In the genomic region with DNA sequence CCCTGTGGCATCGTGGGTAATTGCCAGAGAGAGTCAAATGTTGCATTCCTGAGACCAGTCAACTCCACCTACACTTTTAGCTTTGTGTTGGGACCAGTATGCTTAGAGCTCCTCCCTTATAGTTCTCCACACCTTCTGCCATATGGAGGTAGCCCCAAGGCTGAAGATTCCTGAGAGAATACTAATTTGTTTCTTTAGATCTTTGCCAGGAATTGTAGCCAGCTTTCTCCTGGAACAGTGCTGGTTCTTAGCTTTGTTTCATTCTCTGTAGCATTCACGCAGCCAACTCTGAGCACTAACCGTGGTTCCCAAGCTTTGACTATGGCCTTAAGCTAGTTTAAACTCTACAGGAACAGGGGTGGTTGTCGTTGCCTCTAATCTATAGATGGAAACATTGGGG, we compare ENCODE assay signal across 19 mouse cellular contexts. TPM values are rescaled to one million over a fixed set of nuclear protein-coding genes. Genes with fewer than 3 reads are reported as not detected.
DNase-seq lines count a peak whose midpoint lies in the region; ATAC-seq and TF ChIP-seq lines count a peak whose summit lies in the region.
"Had no signal": no experiment of that assay in that cellular context is flagged by ENCODE, and none has a peak within 500 bp of the region (broad histone marks: within the 10 kb centered on the region; RNA-seq: fewer than 3 reads in every experiment).

No protein-coding gene starts in this region.

- no peak overlapping the region for H3K4me2 ChIP-seq in hindbrain, embryonic 16.5 days (ENCODE audit: low read length)
- no peak overlapping the region for H3K4me2 ChIP-seq in hindbrain, embryonic 11.5 days (replicated peaks; ENCODE audit: low read depth, low read length)
- H3K4me2 ChIP-seq in lung, postnatal 0 days (replicated peaks; ENCODE audit: low read depth, low read length): no peak overlapping the region
- peak overlapping the region; percentile 43 for H3K4me2 ChIP-seq in myocyte (ENCODE audit: low read depth)
- H3K4me2 ChIP-seq: forebrain, embryonic 15.5 days; hindbrain, embryonic 15.5 days had no signal

- no peak for ATAC-seq in hindbrain, embryonic 16.5 days
- ATAC-seq in hindbrain, embryonic 11.5 days (ENCODE audit: low FRiP score): no peak
- ATAC-seq in lung, postnatal 0 days: no peak
- ATAC-seq: activated CD4-positive, CD25-positive, alpha-beta regulatory T cell, adult 4 months; forebrain, embryonic 15.5 days had no signal

- H3K4me1 ChIP-seq in hindbrain, embryonic 16.5 days (ENCODE audit: control insufficient read depth, insufficient read depth, low read depth, low read length): peaks cover 6% of the 10 kb centered on the region; the same call in 1 of the 2 replicates
- H3K4me1 ChIP-seq in hindbrain, embryonic 11.5 days (replicated peaks; ENCODE audit: control insufficient read depth, insufficient read depth, low read length): no peaks in the 10 kb centered on the region; the same call in 1 of the 2 replicates
- H3K4me1 ChIP-seq in lung, postnatal 0 days (ENCODE audit: insufficient read depth, low read depth, low read length): peaks cover 13% of the 10 kb centered on the region; the same call in 1 of the 2 replicates
- H3K4me1 ChIP-seq: forebrain, embryonic 15.5 days; megakaryocyte, embryonic 14.5 days had no signal

- TF ChIP-seq EP300 in lung, postnatal 0 days (IDR thresholded peaks at IDR 0.05): no peak

- H3K79me2 ChIP-seq in myocyte (ENCODE audit: control insufficient read depth, insufficient read depth): peaks cover 33% of the 10 kb centered on the region

- no peak for TF ChIP-seq CTCF in lung, postnatal 0 days (IDR thresholded peaks at IDR 0.05)

- no peaks in the 10 kb centered on the region for H3K9me3 ChIP-seq in hindbrain, embryonic 16.5 days (ENCODE audit: control insufficient read depth, low read length)
- no peaks in the 10 kb centered on the region for H3K9me3 ChIP-seq in hindbrain, embryonic 11.5 days (ENCODE audit: control insufficient read depth, low read length)
- H3K9me3 ChIP-seq in lung, postnatal 0 days (ENCODE audit: low read length): no peaks in the 10 kb centered on the region
- H3K9me3 ChIP-seq: forebrain, embryonic 15.5 days; hindbrain, embryonic 15.5 days had no signal

- no peak overlapping the region for H3ac ChIP-seq in myocyte (ENCODE audit: control insufficient read depth, insufficient read length)

- no peak overlapping the region for H3K9ac ChIP-seq in hindbrain, embryonic 16.5 days (ENCODE audit: low read depth, low read length)
- H3K9ac ChIP-seq in hindbrain, embryonic 11.5 days (ENCODE audit: low read depth, low read length): no peak overlapping the region
- no peak overlapping the region for H3K9ac ChIP-seq in lung, postnatal 0 days (replicated peaks; ENCODE audit: low read depth)
- H3K9ac ChIP-seq: forebrain, embryonic 15.5 days; hindbrain, embryonic 15.5 days had no signal

- H3K36me3 ChIP-seq in hindbrain, embryonic 16.5 days (ENCODE audit: control insufficient read depth, insufficient read depth, low read length): no peaks in the 10 kb centered on the region
- H3K36me3 ChIP-seq in hindbrain, embryonic 11.5 days (ENCODE audit: control insufficient read depth, insufficient read depth, low read length): no peaks in the 10 kb centered on the region
- no peaks in the 10 kb centered on the region for H3K36me3 ChIP-seq in lung, postnatal 0 days (ENCODE audit: insufficient read depth, low read length)
- no peaks in the 10 kb centered on the region for H3K36me3 ChIP-seq in myocyte (ENCODE audit: control insufficient read depth, insufficient read depth)
- H3K36me3 ChIP-seq: forebrain, embryonic 15.5 days; hindbrain, embryonic 15.5 days had no signal

- TF ChIP-seq POLR2A in myocyte (IDR thresholded peaks at IDR 0.05; ENCODE audit: insufficient read length, low read depth): no peak

- no peaks in the 10 kb centered on the region for H3K27me3 ChIP-seq in hindbrain, embryonic 16.5 days (replicated peaks; ENCODE audit: control insufficient read depth, insufficient read depth, low read length)
- H3K27me3 ChIP-seq in hindbrain, embryonic 11.5 days (ENCODE audit: control insufficient read depth, insufficient read depth, low read length): no peaks in the 10 kb centered on the region
- H3K27me3 ChIP-seq in lung, postnatal 0 days (replicated peaks; ENCODE audit: insufficient read depth, low read length): no peaks in the 10 kb centered on the region
- H3K27me3 ChIP-seq in myocyte (ENCODE audit: control insufficient read depth, insufficient read depth, insufficient read length): no peaks in the 10 kb centered on the region
- H3K27me3 ChIP-seq: forebrain, embryonic 15.5 days; hindbrain, embryonic 15.5 days had no signal

- no peak overlapping the region for H3K4me3 ChIP-seq in hindbrain, embryonic 16.5 days (ENCODE audit: low read length)
- H3K4me3 ChIP-seq in hindbrain, embryonic 11.5 days (ENCODE audit: low read depth, low read length): no peak overlapping the region
- H3K4me3 ChIP-seq in lung, postnatal 0 days (ENCODE audit: low read depth, low read length): no peak overlapping the region
- H3K4me3 ChIP-seq in myocyte: no peak overlapping the region
- H3K4me3 ChIP-seq: forebrain, embryonic 15.5 days; hindbrain, embryonic 15.5 days; megakaryocyte, embryonic 14.5 days had no signal

- WGBS in hindbrain, embryonic 16.5 days: 71% methylated on average over 4 of the region's 4 CpGs
- 89% methylated on average over 4 of the region's 4 CpGs for WGBS in hindbrain, embryonic 11.5 days
- WGBS in lung, postnatal 0 days: 35% methylated on average over 4 of the region's 4 CpGs

- 0 out of 2 replicates have a peak overlapping the region, but pooled peaks have one; percentile 17 for H3K27ac ChIP-seq in hindbrain, embryonic 16.5 days (ENCODE audit: low read depth, low read length)
- no peak overlapping the region for H3K27ac ChIP-seq in hindbrain, embryonic 11.5 days (ENCODE audit: low read depth, low read length)
- H3K27ac ChIP-seq in lung, postnatal 0 days (ENCODE audit: low read length): peak overlapping the region; percentile 60
- H3K27ac ChIP-seq: forebrain, embryonic 15.5 days; hindbrain, embryonic 15.5 days had no signal

- DNase-seq in adrenal gland, postnatal 10 days: peak; percentile 20
- DNase-seq in adrenal gland, adult 2 months: no peak
- DNase-seq in hindbrain, embryonic 11.5 days (ENCODE audit: low spot score): no peak
- no peak for DNase-seq in lung, postnatal 0 days (ENCODE audit: low spot score)
- DNase-seq in lung, postnatal 36 days: no peak
- no peak for DNase-seq in cerebellum, adult 9-10 months
- DNase-seq: cerebellum, adult 11 months; cerebellum, postnatal 36 days; gastrocnemius, postnatal 10 days; left cerebral cortex, postnatal 4 days; retina, postnatal 1 day; thymus, postnatal 4 days had no signal

TF ChIP-seq in myocyte, 11 proteins besides CTCF, POLR2A, EP300 and RAD21:
- TF ChIP-seq CEBPB (IDR thresholded peaks at IDR 0.05; ENCODE audit: insufficient read depth, poor library complexity, severe bottlenecking): no peak
TF ChIP-seq in myocyte: peak in this region for 0.

RNA-seq across cellular contexts. Expression of a gene that starts 17.7 kb away (rescaled TPM):
- total RNA-seq in adrenal gland, postnatal 10 days (2021): 1 to 10 TPM; 7.4 to 7.6 TPM
- 1 to 10 TPM; 3.0 to 4.4 TPM for total RNA-seq in adrenal gland, adult 2 months (2021)
- 0.98 and 1.0 TPM in 2 replicates for polyA plus RNA-seq in adrenal gland, adult 2 months (2012; rRNA removed)
- 1.2 and 2.1 TPM in 2 replicates for polyA plus RNA-seq in hindbrain, embryonic 16.5 days (2015; fragmentation: Nextera tagmentation; extraction: Ambion mirVana)
- polyA plus RNA-seq in hindbrain, embryonic 11.5 days (2014; fragmentation: Nextera tagmentation; extraction: Ambion mirVana): 2.3 and 3.4 TPM in 2 replicates
- polyA plus RNA-seq in lung, postnatal 0 days (2015; fragmentation: Nextera tagmentation; extraction: Ambion mirVana): 5.1 and 5.5 TPM in 2 replicates
- polyA plus RNA-seq in myocyte (2012; fragmentation: generic; extraction: Trizol): 6.4 TPM
- total RNA-seq: monocyte, adult 5-6 weeks had no signal
